Mouse (Mus musculus) lung, embryonic 16.5 days (tissue): Measurements from ENCODE around the gene Ctsz. TPM values are rescaled to one million over a fixed set of nuclear protein-coding genes. Genes with fewer than 3 reads are reported as not detected.
A peak's percentile ranks its signal among the peaks of the same experiment; 100 is the strongest.

Experiments used
- ATAC-seq: fragments of 200-750 bp; cut with Nextera tagmentation; 2 replicates; pipeline ENCODE4 v1.8.0; 2017; ENCODE audit warnings: low read depth, mild to moderate bottlenecking, moderate library complexity
- H3K27ac ChIP-seq: fragments of 300-500 bp; sonication (generic); 2 replicates; pipeline ENCODE4 v1.5.1; 2014; ENCODE audit warnings: mild to moderate bottlenecking, control low read depth, low read length
- H3K27me3 ChIP-seq: fragments of 300-500 bp; sonication (generic); 2 replicates; pipeline ENCODE4 v1.6.1; 2014; ENCODE audit warnings: low read depth, low read length, mixed read lengths; ENCODE audit not compliant: control insufficient read depth, insufficient read depth
- H3K36me3 ChIP-seq: fragments of 300-500 bp; sonication (generic); 2 replicates; pipeline ENCODE4 v1.6.1; 2014; ENCODE audit warnings: low read length; ENCODE audit not compliant: control insufficient read depth, insufficient read depth
- H3K4me1 ChIP-seq: fragments of 300-500 bp; sonication (generic); replicated peaks from 2 replicates; pipeline ENCODE4 v1.6.1; 2014; ENCODE audit warnings: low read length, mixed read lengths; ENCODE audit not compliant: control insufficient read depth, insufficient read depth
- H3K4me2 ChIP-seq: fragments of 300-500 bp; sonication (generic); 2 replicates; pipeline ENCODE4 v1.6.1; 2014; ENCODE audit warnings: low read depth, low read length, control low read depth
- H3K4me3 ChIP-seq: fragments of 300-500 bp; sonication (generic); 2 replicates; pipeline ENCODE4 v1.5.1; 2014; ENCODE audit warnings: mild to moderate bottlenecking, low read length, control low read depth
- H3K9ac ChIP-seq: fragments of 300-500 bp; sonication (generic); 2 replicates; pipeline ENCODE4 v1.6.1; 2014; ENCODE audit warnings: low read length, control low read depth
- H3K9me3 ChIP-seq: fragments of 300-500 bp; sonication (generic); 2 replicates; pipeline ENCODE4 v1.6.1; 2016; ENCODE audit warnings: low read length; ENCODE audit not compliant: control insufficient read depth
- WGBS: fragments of 180-500 bp; shearing (Covaris S2); extraction: QIAGEN DNeasy Blood & Tissue Kit; methylation state at CpG from one replicate; pipeline ENCODE4 v1.1.7; 2014; 5-methylcytosine and 5-hydroxymethylcytosine counted together
- polyA plus RNA-seq: library from polyadenylated mRNA; unstranded; fragments of >200 nt; fragmentation: Nextera tagmentation; extraction: Ambion mirVana; gene quantifications from 2 replicates; pipeline ENCODE4 v1.2.1, GENCODE M21; 2015

Ctsz gene
- polyA plus RNA-seq, 1 experiment from 2014 or later: 228 TPM

GRCm38 (mm10) chr2:174470333-174470732 is 31.5 kb upstream of the Ctsz start:
- no peak overlapping the region for H3K4me3 ChIP-seq
- H3K9me3 ChIP-seq: no peaks in the 10 kb centered on the region
- H3K27me3 ChIP-seq: no peaks in the 10 kb centered on the region
- no peak for ATAC-seq
- H3K9ac ChIP-seq: no peak overlapping the region
- 49% methylated on average over 4 of the region's 4 CpGs for WGBS
- H3K4me1 ChIP-seq: peaks cover 14% of the 10 kb centered on the region
- H3K27ac ChIP-seq: no peak overlapping the region
- H3K36me3 ChIP-seq: peaks cover 21% of the 10 kb centered on the region
- H3K4me2 ChIP-seq: no peak overlapping the region

DNA sequence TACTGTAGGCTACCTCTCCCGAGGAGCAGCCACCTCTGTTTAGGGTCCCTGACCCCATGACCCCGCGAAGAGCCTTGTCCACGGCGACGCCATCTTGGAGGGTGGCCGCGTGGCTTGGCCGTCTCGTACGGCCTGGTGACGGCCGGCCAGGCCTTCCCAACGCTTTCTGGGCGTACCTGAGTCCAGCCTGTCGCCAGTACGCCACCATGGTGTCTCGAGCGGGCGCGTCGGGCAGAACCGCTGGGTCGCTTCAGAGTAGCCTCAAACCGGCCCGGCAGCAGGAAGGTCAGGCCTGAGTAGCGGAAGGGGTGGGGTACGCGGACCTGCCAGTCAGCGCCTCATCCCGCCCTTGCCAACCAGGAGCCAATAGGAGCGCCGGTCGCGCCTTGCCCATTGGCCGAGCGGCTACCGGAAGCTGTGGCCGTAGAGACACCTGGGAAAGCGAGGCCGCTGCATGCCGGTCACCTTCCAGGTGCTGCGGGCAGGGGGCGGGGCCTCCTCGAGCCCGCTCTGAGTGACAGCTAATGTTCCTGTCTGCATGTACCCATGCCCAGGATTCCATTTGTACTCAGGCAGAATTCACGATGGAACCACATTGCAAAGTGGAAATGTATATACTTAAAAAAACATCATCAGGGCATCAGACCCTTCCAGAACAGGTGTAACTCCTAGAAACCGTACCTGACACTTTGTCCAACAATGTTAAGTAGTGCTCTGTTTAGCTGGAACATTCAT is 25.1 kb upstream of the Ctsz start, which contains the start of gene Atp5e:
Gene Atp5e (minus strand): TSS at position 317 of the 735 bp plus-strand sequence.
- Histone ChIP-seq H3K4me1 (peaks cover 6% of the 10 kb centered on the region), H3K4me2 (peak within 1 kb of the TSS; percentile 99), H3K9ac (peak within 1 kb of the TSS; percentile 92), H3K36me3 (peaks cover 36% of the 10 kb centered on the region), H3K27me3 (no peaks in the 10 kb centered on the region), H3K27ac (peak within 1 kb of the TSS; percentile 58; the same call in 1 of the 2 replicates), H3K4me3 (peak within 1 kb of the TSS; percentile 92), H3K9me3 (no peaks in the 10 kb centered on the region)
- ATAC-seq: peak; percentile 100
- WGBS: 2% methylated on average over 48 of the region's 48 CpGs

GRCm38 (mm10) chr2:174463370-174463769 is 24.5 kb upstream of the Ctsz start:
- Histone ChIP-seq H3K4me1 (peaks cover 6% of the 10 kb centered on the region), H3K4me2 (peak overlapping the region; percentile 99), H3K9ac (peak overlapping the region; percentile 92), H3K36me3 (peaks cover 35% of the 10 kb centered on the region), H3K27me3 (no peaks in the 10 kb centered on the region), H3K9me3 (no peaks in the 10 kb centered on the region), H3K27ac (peak overlapping the region; percentile 58; the same call in 1 of the 2 replicates), H3K4me3 (peak overlapping the region; percentile 92)
- WGBS: 26% methylated on average over 10 of the region's 10 CpGs
- peak; percentile 37 for ATAC-seq

GRCm38 (mm10) chr2:174459365-174459764 is 20.5 kb upstream of the Ctsz start:
- Histone ChIP-seq H3K36me3 (peaks cover 21% of the 10 kb centered on the region), H3K27me3 (no peaks in the 10 kb centered on the region), H3K27ac (no peak overlapping the region), H3K4me2 (no peak overlapping the region), H3K9me3 (no peaks in the 10 kb centered on the region), H3K4me1 (peaks cover 6% of the 10 kb centered on the region), H3K9ac (no peak overlapping the region), H3K4me3 (no peak overlapping the region)
- ATAC-seq: no peak
- 56% methylated on average over 2 of the region's 2 CpGs for WGBS

GRCm38 (mm10) chr2:174453681-174454080 is 14.8 kb upstream of the Ctsz start:
- Histone ChIP-seq H3K4me2 (no peak overlapping the region), H3K36me3 (no peaks in the 10 kb centered on the region), H3K9ac (no peak overlapping the region), H3K9me3 (no peaks in the 10 kb centered on the region), H3K27me3 (no peaks in the 10 kb centered on the region), H3K4me3 (no peak overlapping the region), H3K27ac (no peak overlapping the region), H3K4me1 (no peaks in the 10 kb centered on the region)
- WGBS: 70% methylated on average over 7 of the region's 7 CpGs
- ATAC-seq: peak; percentile 15; the same call in 1 of the 2 replicates

DNA sequence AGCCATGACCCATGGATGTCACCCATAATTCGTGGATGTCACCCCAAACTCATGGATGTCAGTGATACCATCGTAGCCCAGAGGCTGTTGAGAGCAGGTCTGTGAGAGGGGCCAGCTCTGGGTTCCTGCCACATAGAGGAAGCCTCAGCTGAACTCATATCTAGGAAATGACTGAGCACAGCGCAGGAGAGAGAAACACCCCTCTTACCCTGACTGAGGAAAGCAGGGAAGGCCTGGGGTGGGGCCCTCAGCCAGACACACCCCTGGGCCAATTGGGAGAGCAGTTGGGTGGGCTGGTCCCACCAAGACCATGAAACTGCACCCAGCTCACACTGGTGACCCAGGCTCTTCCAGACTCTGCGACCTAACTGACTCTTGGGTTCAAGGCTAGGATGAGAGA is 11.5 kb upstream of the Ctsz start, which contains the start of gene Tubb1:
Gene Tubb1 (plus strand): TSS at position 343 of the 400 bp plus-strand sequence.
- peaks cover 8% of the 10 kb centered on the region; the same call in 1 of the 2 replicates for H3K4me1 ChIP-seq
- no peaks in the 10 kb centered on the region for H3K9me3 ChIP-seq
- WGBS: 78% methylated on average over 4 of the region's 4 CpGs
- no peak within 1 kb of the TSS for H3K9ac ChIP-seq
- H3K27me3 ChIP-seq: no peaks in the 10 kb centered on the region
- H3K36me3 ChIP-seq: no peaks in the 10 kb centered on the region
- ATAC-seq: no peak
- no peak within 1 kb of the TSS for H3K4me2 ChIP-seq
- H3K4me3 ChIP-seq: no peak within 1 kb of the TSS
- no peak within 1 kb of the TSS for H3K27ac ChIP-seq

DNA sequence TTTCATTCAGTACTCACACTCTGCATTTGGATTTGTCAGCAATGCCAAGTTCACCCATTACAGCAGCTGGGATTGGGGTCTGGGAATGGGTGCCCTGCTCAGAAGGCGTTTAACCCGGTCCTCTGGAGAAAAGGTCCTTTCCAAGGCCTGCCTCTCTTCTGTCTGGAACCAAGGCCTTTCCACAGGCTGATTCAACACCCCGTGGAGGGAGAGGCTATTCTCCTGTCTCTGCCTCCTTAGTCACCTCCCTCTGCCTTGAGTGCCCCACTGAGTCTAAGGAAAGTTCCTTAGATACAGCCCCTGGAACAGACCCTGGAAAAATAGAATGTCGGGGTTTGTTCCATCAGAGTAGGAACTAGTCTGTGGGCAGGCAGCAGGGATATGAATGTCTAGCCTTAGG is 9.6 kb upstream of the Ctsz start:
- Histone ChIP-seq H3K27ac (no peak overlapping the region), H3K36me3 (no peaks in the 10 kb centered on the region), H3K4me1 (peaks cover 13% of the 10 kb centered on the region), H3K9me3 (no peaks in the 10 kb centered on the region), H3K27me3 (no peaks in the 10 kb centered on the region), H3K4me3 (no peak overlapping the region), H3K9ac (no peak overlapping the region), H3K4me2 (no peak overlapping the region)
- ATAC-seq: no peak
- 77% methylated on average over 4 of the region's 4 CpGs for whole genome bisulfite sequencing

- H3K27ac ChIP-seq: peak overlapping the region; percentile 21; the same call in 1 of the 2 replicates
- no peak overlapping the region for H3K4me3 ChIP-seq
- WGBS: 52% methylated on average over 8 of the region's 8 CpGs
- H3K4me1 ChIP-seq: peaks cover 25% of the 10 kb centered on the region
- no peak overlapping the region for H3K4me2 ChIP-seq
- H3K9ac ChIP-seq: no peak overlapping the region
- H3K27me3 ChIP-seq: no peaks in the 10 kb centered on the region
- H3K36me3 ChIP-seq: no peaks in the 10 kb centered on the region
- no peaks in the 10 kb centered on the region for H3K9me3 ChIP-seq
- ATAC-seq: no peak
Observed at GRCm38 (mm10) chr2:174446905-174447304, 8.1 kb upstream of the Ctsz start.

DNA sequence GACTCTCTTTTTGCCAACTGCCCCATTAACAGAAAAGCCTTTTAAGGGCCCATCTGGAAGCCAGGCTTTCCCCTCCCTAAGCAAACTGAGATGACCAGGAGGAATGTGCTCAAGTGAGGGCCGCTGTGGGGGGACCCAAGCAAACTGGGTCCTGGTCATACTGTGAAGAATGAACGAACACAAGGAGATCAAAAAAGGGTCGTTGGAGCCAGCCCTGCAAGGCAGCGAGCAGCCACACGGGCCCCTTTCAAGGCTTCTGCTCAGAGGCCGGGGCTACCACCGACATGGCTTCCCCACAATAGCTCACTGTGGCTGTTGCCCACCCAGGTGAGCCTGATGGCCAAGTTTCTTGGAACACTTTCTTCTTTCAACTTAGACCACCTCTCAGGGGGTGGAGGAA is 7.7 kb upstream of the Ctsz start:
- Histone ChIP-seq H3K4me1 (peaks cover 27% of the 10 kb centered on the region), H3K27me3 (no peaks in the 10 kb centered on the region), H3K27ac (peak overlapping the region; percentile 21; the same call in 1 of the 2 replicates), H3K4me2 (no peak overlapping the region), H3K9ac (no peak overlapping the region), H3K9me3 (no peaks in the 10 kb centered on the region), H3K4me3 (no peak overlapping the region), H3K36me3 (no peaks in the 10 kb centered on the region)
- WGBS: 34% methylated on average over 7 of the region's 7 CpGs
- ATAC-seq: no peak
